Mouse (Mus musculus) embryo, embryonic 9.5 days (tissue): ENCODE data around the gene Ifit1bl1.
A peak's percentile ranks its signal among the peaks of the same experiment; 100 is the strongest.
"Not testable (repeated sequence)": the region's sequence is repeated elsewhere in the genome, so short reads cannot be mapped to it uniquely, and the experiment has no call there.

Experiments
- DNase-seq: peaks from one replicate; pipeline ENCODE4 v3.0.0-alpha.2; 2017; ENCODE audit errors: extremely low spot score

Ifit1bl1 gene

GRCm38 (mm10) chr19:34588959-34589358 is 12.8 kb downstream of the Ifit1bl1 start:
- no peak for DNase-seq

GRCm38 (mm10) chr19:34587898-34588692 is 13.7 kb downstream of the Ifit1bl1 start:
- not testable (repeated sequence) for DNase-seq

- DNase-seq = not testable (repeated sequence)
Measured at GRCm38 (mm10) chr19:34585740-34586458, 15.9 kb downstream of the Ifit1bl1 start.

GRCm38 (mm10) chr19:34583126-34583766 is 18.5 kb downstream of the Ifit1bl1 start, which contains the start of gene Ifit3:
TSS of gene Ifit3 (plus strand) at chr19:34583531.
- DNase-seq = not testable (repeated sequence)

GRCm38 (mm10) chr19:34582696-34583095 is 19.1 kb downstream of the Ifit1bl1 start:
- DNase-seq = not testable (repeated sequence)

GRCm38 (mm10) chr19:34577121-34577520 is 24.6 kb downstream of the Ifit1bl1 start:
- DNase-seq = no peak

- DNase-seq = no peak
Measured at GRCm38 (mm10) chr19:34573650-34574049, 28.1 kb downstream of the Ifit1bl1 start.

- DNase-seq = no peak
Measured at GRCm38 (mm10) chr19:34571080-34571479, 30.7 kb downstream of the Ifit1bl1 start.

GRCm38 (mm10) chr19:34569896-34570476 is 31.8 kb downstream of the Ifit1bl1 start:
- no peak for DNase-seq

- no peak for DNase-seq
Measured at GRCm38 (mm10) chr19:34568988-34569895, 32.5 kb downstream of the Ifit1bl1 start.

GRCm38 (mm10) chr19:34566178-34566784 is 35.5 kb downstream of the Ifit1bl1 start:
- no peak for DNase-seq

GRCm38 (mm10) chr19:34562556-34562955 is 39.2 kb downstream of the Ifit1bl1 start:
- no peak for DNase-seq

GRCm38 (mm10) chr19:34556621-34557020 is 45.1 kb downstream of the Ifit1bl1 start:
- no peak for DNase-seq

GRCm38 (mm10) chr19:34554061-34554460 is 47.7 kb downstream of the Ifit1bl1 start:
- no peak for DNase-seq

- DNase-seq = no peak
Measured at GRCm38 (mm10) chr19:34553522-34553921, 48.2 kb downstream of the Ifit1bl1 start.

GRCm38 (mm10) chr19:34553021-34553420 is 48.7 kb downstream of the Ifit1bl1 start:
- no peak for DNase-seq

- DNase-seq = no peak
Measured at GRCm38 (mm10) chr19:34551981-34552380, 49.8 kb downstream of the Ifit1bl1 start.

- peak; percentile 79 for DNase-seq
Measured at GRCm38 (mm10) chr19:34550534-34551223, 51.1 kb downstream of the Ifit1bl1 start, which contains the start of gene Ifit2. TSS of gene Ifit2 (plus strand) at chr19:34550694.

- no peak for DNase-seq
Measured at GRCm38 (mm10) chr19:34550205-34550533, 51.6 kb downstream of the Ifit1bl1 start.

- DNase-seq = peak; percentile 59
Measured at GRCm38 (mm10) chr19:34547976-34548375, 53.8 kb downstream of the Ifit1bl1 start.
